Mouse (Mus musculus): ENCODE data around the gene Kpna6. TPM values are rescaled to one million over a fixed set of nuclear protein-coding genes. Genes with fewer than 3 reads are reported as not detected.
A peak's percentile ranks its signal among the peaks of the same experiment; 100 is the strongest.

Kpna6 gene
- polyA plus RNA-seq, 1 experiment from 2014 or later: 19.9 TPM

GRCm38 (mm10) chr4:129620419-129621282, 51.9 kb downstream of the Kpna6 start:
- H3K4me3 ChIP-seq (ENCODE audit: low read length): no peak overlapping the region
- H3K4me1 ChIP-seq (ENCODE audit: insufficient read depth, low read length): peaks cover 40% of the 10 kb centered on the region
- peak overlapping the region; percentile 70 for H3K27ac ChIP-seq (ENCODE audit: low read length)
- H3K4me2 ChIP-seq (replicated peaks; ENCODE audit: low read depth, low read length): peak overlapping the region; percentile 5; the same call in 1 of the 2 replicates
- no peak for ATAC-seq (ENCODE audit: low FRiP score, low TSS enrichment)
- no peak overlapping the region for H3K9ac ChIP-seq (replicated peaks; ENCODE audit: low read length)
- 84% methylated on average over 11 of the region's 11 CpGs for WGBS
- 0 out of 2 replicates have a peak, but pooled peaks cover 9% of the 10 kb centered on the region for H3K36me3 ChIP-seq (ENCODE audit: insufficient read depth, low read length)
- H3K27me3 ChIP-seq (ENCODE audit: insufficient read depth, low read length): no peaks in the 10 kb centered on the region
- no peaks in the 10 kb centered on the region for H3K9me3 ChIP-seq (ENCODE audit: low read length)

DNA sequence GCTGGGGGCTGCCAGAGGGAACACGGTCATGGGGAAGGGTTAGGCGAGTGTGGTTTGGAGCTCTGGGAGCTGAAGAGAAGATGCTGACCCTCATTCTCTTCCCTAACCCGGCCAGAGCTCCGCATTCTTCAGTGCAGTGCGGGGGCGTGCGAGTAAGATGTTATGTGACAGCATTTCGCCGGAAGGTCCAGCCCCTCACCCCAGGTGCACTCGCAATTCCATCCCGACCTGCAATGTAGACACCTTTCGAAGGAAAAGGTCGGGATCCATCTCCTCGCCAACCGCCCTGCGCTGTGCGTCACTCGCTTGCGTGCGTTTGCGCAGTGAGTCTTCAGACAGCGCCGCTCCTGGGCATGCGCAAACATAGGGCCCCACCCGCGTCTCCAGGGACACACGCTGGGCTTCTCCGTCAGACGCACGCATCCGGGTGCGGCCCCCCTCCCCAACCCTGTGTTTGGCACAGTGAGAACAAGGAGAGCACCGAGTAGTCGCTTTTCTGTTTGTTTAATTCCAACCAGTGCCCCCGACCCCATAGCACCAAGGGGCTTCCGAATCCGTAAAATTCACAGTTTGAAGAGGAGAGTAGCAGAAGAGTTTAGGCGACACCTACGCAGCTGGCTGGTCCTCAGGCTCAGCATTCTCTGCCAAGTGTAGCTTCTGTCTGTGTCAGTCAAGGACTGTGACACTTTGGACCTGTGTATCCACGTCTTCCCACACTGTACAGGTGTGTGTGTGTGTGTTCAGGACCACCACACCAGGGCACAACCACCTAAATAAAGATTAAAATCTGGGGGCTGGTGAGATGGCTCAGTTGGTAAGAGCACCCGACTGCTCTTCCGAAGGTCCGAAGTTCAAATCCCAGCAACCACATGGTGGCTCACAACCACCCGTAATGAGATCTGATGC, 53.5 kb downstream of the Kpna6 start, which contains the start of gene Iqcc:
Gene Iqcc (minus strand): TSS at position 314 of the 906 bp plus-strand sequence.
- Histone ChIP-seq H3K9me3 (ENCODE audit: low read length) (no peaks in the 10 kb centered on the region), H3K4me3 (ENCODE audit: low read length) (peak within 1 kb of the TSS; percentile 63), H3K27ac (ENCODE audit: low read length) (peak within 1 kb of the TSS; percentile 90), H3K9ac (replicated peaks; ENCODE audit: low read length) (peak within 1 kb of the TSS; percentile 89), H3K4me2 (replicated peaks; ENCODE audit: low read depth, low read length) (peak within 1 kb of the TSS; percentile 93), H3K36me3 (ENCODE audit: insufficient read depth, low read length) (0 out of 2 replicates have a peak, but pooled peaks cover 10% of the 10 kb centered on the region), H3K4me1 (ENCODE audit: insufficient read depth, low read length) (peaks cover 27% of the 10 kb centered on the region), H3K27me3 (ENCODE audit: insufficient read depth, low read length) (no peaks in the 10 kb centered on the region)
- 5% methylated on average over 43 of the region's 44 CpGs for WGBS
- peak; percentile 91 for ATAC-seq (ENCODE audit: low FRiP score, low TSS enrichment)

GRCm38 (mm10) chr4:129618031-129618430, 54.5 kb downstream of the Kpna6 start:
- no peak for ATAC-seq (ENCODE audit: low FRiP score, low TSS enrichment)
- Histone ChIP-seq H3K4me1 (ENCODE audit: insufficient read depth, low read length) (peaks cover 24% of the 10 kb centered on the region), H3K9me3 (ENCODE audit: low read length) (no peaks in the 10 kb centered on the region), H3K27ac (ENCODE audit: low read length) (no peak overlapping the region), H3K9ac (replicated peaks; ENCODE audit: low read length) (peak overlapping the region; percentile 89), H3K4me2 (replicated peaks; ENCODE audit: low read depth, low read length) (peak overlapping the region; percentile 93), H3K4me3 (ENCODE audit: low read length) (peak overlapping the region; percentile 63), H3K36me3 (ENCODE audit: insufficient read depth, low read length) (0 out of 2 replicates have a peak, but pooled peaks cover 10% of the 10 kb centered on the region), H3K27me3 (ENCODE audit: insufficient read depth, low read length) (no peaks in the 10 kb centered on the region)
- 91% methylated on average over 5 of the region's 5 CpGs for WGBS

DNA sequence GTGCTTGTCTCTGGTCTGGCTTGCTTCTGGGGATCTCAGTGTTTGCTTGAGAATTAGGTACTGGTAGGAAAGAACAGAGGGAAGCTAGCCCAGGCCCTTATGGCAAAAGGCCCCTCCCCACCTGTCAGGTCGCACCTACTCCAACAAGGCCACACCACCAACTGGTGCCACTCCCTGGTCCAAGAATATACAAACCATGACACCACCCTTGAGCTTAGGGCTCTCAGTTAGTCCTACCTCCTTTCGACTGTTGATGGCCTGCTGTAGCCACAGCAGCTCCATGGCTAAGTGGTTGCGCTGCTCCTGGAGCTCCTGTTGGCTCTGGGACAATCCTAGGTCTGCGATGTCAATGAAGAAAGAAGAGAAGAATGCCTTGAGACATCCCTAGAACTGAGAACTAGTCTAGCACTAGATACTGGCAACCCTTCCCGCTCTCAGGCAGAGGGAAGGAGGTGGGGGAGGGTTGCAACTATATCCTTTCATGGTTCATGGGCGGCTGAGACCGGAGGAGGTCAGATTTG, 55.4 kb downstream of the Kpna6 start:
- H3K9me3 ChIP-seq (ENCODE audit: low read length): no peaks in the 10 kb centered on the region
- no peak overlapping the region for H3K27ac ChIP-seq (ENCODE audit: low read length)
- ATAC-seq (ENCODE audit: low FRiP score, low TSS enrichment): no peak
- H3K4me3 ChIP-seq (ENCODE audit: low read length): no peak overlapping the region
- no peaks in the 10 kb centered on the region for H3K27me3 ChIP-seq (ENCODE audit: insufficient read depth, low read length)
- 75% methylated on average over 7 of the region's 7 CpGs for WGBS
- peaks cover 15% of the 10 kb centered on the region for H3K4me1 ChIP-seq (ENCODE audit: insufficient read depth, low read length)
- no peak overlapping the region for H3K9ac ChIP-seq (replicated peaks; ENCODE audit: low read length)
- H3K4me2 ChIP-seq (replicated peaks; ENCODE audit: low read depth, low read length): no peak overlapping the region
- H3K36me3 ChIP-seq (ENCODE audit: insufficient read depth, low read length): 0 out of 2 replicates have a peak, but pooled peaks cover 10% of the 10 kb centered on the region

- Histone ChIP-seq H3K4me2 (replicated peaks; ENCODE audit: low read depth, low read length) (no peak overlapping the region), H3K9ac (replicated peaks; ENCODE audit: low read length) (no peak overlapping the region), H3K27ac (ENCODE audit: low read length) (no peak overlapping the region), H3K9me3 (ENCODE audit: low read length) (no peaks in the 10 kb centered on the region), H3K27me3 (ENCODE audit: insufficient read depth, low read length) (no peaks in the 10 kb centered on the region), H3K4me1 (ENCODE audit: insufficient read depth, low read length) (peaks cover 10% of the 10 kb centered on the region; the same call in 1 of the 2 replicates), H3K4me3 (ENCODE audit: low read length) (no peak overlapping the region), H3K36me3 (ENCODE audit: insufficient read depth, low read length) (0 out of 2 replicates have a peak, but pooled peaks cover 10% of the 10 kb centered on the region)
- ATAC-seq (ENCODE audit: low FRiP score, low TSS enrichment): no peak
- WGBS: 90% methylated on average over 3 of the region's 3 CpGs
Measured at GRCm38 (mm10) chr4:129616631-129617030, 55.9 kb downstream of the Kpna6 start.

DNA sequence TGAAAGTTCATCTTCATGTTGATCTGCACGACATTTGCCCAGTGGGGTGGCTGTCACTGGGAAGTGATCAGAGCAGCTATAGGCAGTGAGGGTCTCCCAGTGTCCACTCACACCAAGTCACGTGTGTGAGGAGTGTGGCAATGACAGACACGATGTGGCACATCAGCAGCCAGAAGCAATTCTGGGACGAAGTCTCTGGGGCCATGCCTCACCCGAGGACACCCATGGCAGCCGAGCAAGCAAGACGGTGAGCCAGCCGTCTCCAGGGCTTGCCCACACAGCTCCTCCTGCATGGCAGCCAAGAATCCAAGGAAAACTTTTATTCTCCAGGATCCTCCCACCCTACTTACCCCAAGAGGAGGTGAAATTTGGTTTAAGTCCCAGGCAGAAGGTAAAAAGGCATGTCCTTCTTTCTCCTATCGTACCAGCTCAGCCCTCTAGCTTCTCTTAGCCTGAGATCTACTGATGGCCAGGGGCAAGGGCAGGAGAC, 56.7 kb downstream of the Kpna6 start:
- no peak overlapping the region for H3K4me2 ChIP-seq (replicated peaks; ENCODE audit: low read depth, low read length)
- H3K27ac ChIP-seq (ENCODE audit: low read length): no peak overlapping the region
- no peak overlapping the region for H3K9ac ChIP-seq (replicated peaks; ENCODE audit: low read length)
- no peaks in the 10 kb centered on the region for H3K27me3 ChIP-seq (ENCODE audit: insufficient read depth, low read length)
- H3K4me3 ChIP-seq (ENCODE audit: low read length): no peak overlapping the region
- peaks cover 10% of the 10 kb centered on the region; the same call in 1 of the 2 replicates for H3K4me1 ChIP-seq (ENCODE audit: insufficient read depth, low read length)
- WGBS: 91% methylated on average over 9 of the region's 9 CpGs
- no peaks in the 10 kb centered on the region for H3K9me3 ChIP-seq (ENCODE audit: low read length)
- H3K36me3 ChIP-seq (ENCODE audit: insufficient read depth, low read length): 0 out of 2 replicates have a peak, but pooled peaks cover 7% of the 10 kb centered on the region
- no peak for ATAC-seq (ENCODE audit: low FRiP score, low TSS enrichment)

- Histone ChIP-seq H3K27ac (ENCODE audit: low read length) (no peak within 1 kb of the TSS), H3K4me2 (replicated peaks; ENCODE audit: low read depth, low read length) (no peak within 1 kb of the TSS), H3K36me3 (ENCODE audit: insufficient read depth, low read length) (0 out of 2 replicates have a peak, but pooled peaks cover 11% of the 10 kb centered on the region), H3K9ac (replicated peaks; ENCODE audit: low read length) (no peak within 1 kb of the TSS), H3K9me3 (ENCODE audit: low read length) (no peaks in the 10 kb centered on the region), H3K27me3 (ENCODE audit: insufficient read depth, low read length) (no peaks in the 10 kb centered on the region), H3K4me3 (ENCODE audit: low read length) (no peak within 1 kb of the TSS), H3K4me1 (ENCODE audit: insufficient read depth, low read length) (peaks cover 8% of the 10 kb centered on the region; the same call in 1 of the 2 replicates)
- ATAC-seq (ENCODE audit: low FRiP score, low TSS enrichment): no peak
- 81% methylated on average over 6 of the region's 6 CpGs for WGBS
Measured at GRCm38 (mm10) chr4:129614093-129614492, 58.5 kb downstream of the Kpna6 start, which contains the start of gene Dcdc2b. TSS of gene Dcdc2b (minus strand) at chr4:129614257.

DNA sequence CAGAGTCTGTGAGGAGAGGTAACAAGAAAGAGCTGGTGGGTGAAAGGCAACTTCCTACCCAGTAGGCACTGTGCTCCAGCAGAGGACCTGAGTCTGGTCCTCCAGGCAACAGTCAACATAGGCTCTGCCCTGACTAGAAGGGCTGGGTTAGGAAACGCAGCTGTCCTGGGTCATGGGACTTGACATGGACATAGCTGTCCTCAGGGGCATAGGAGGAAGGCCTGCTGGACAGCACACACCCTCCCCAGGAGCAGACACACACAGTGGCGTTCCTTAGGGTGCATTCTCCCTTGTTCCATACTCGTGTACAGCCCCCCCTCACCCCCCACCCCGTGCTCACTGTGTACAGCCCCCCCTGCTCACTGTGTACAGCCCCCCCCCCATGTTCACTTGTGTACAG, 62.1 kb downstream of the Kpna6 start:
- no peak overlapping the region for H3K27ac ChIP-seq (ENCODE audit: low read length)
- peaks cover 28% of the 10 kb centered on the region for H3K36me3 ChIP-seq (ENCODE audit: insufficient read depth, low read length)
- H3K4me1 ChIP-seq (ENCODE audit: insufficient read depth, low read length): no peaks in the 10 kb centered on the region
- ATAC-seq (ENCODE audit: low FRiP score, low TSS enrichment): no peak
- no peak overlapping the region for H3K4me2 ChIP-seq (replicated peaks; ENCODE audit: low read depth, low read length)
- no peaks in the 10 kb centered on the region for H3K9me3 ChIP-seq (ENCODE audit: low read length)
- H3K4me3 ChIP-seq (ENCODE audit: low read length): no peak overlapping the region
- H3K9ac ChIP-seq (replicated peaks; ENCODE audit: low read length): no peak overlapping the region
- 62% methylated on average over 4 of the region's 4 CpGs for WGBS
- no peaks in the 10 kb centered on the region for H3K27me3 ChIP-seq (ENCODE audit: insufficient read depth, low read length)

DNA sequence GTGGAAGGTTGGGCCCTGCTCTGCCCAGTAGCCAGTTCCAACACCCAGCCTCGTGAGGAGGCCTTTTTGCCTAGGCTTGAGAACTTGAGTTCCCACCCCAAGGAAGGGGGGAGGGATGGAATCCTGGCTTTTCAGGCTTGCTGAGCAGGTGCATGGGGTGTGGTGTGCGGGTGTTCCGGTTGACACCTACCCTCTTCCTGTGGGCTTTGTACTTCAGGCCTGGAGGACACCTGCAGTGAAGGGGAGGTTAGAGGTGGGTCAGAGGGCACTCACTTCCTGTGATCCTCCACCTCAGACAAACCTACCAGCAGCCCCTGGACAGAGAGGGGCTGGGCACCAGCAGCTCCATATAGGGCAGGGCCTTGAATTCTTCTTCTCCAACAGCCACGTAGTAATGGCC, 62.5 kb downstream of the Kpna6 start:
- WGBS: 73% methylated on average over 4 of the region's 4 CpGs
- no peaks in the 10 kb centered on the region for H3K4me1 ChIP-seq (ENCODE audit: insufficient read depth, low read length)
- no peaks in the 10 kb centered on the region for H3K9me3 ChIP-seq (ENCODE audit: low read length)
- H3K27ac ChIP-seq (ENCODE audit: low read length): no peak overlapping the region
- ATAC-seq (ENCODE audit: low FRiP score, low TSS enrichment): no peak
- H3K9ac ChIP-seq (replicated peaks; ENCODE audit: low read length): no peak overlapping the region
- no peak overlapping the region for H3K4me3 ChIP-seq (ENCODE audit: low read length)
- H3K4me2 ChIP-seq (replicated peaks; ENCODE audit: low read depth, low read length): no peak overlapping the region
- H3K36me3 ChIP-seq (ENCODE audit: insufficient read depth, low read length): peaks cover 28% of the 10 kb centered on the region
- no peaks in the 10 kb centered on the region for H3K27me3 ChIP-seq (ENCODE audit: insufficient read depth, low read length)
